In the genomic region with DNA sequence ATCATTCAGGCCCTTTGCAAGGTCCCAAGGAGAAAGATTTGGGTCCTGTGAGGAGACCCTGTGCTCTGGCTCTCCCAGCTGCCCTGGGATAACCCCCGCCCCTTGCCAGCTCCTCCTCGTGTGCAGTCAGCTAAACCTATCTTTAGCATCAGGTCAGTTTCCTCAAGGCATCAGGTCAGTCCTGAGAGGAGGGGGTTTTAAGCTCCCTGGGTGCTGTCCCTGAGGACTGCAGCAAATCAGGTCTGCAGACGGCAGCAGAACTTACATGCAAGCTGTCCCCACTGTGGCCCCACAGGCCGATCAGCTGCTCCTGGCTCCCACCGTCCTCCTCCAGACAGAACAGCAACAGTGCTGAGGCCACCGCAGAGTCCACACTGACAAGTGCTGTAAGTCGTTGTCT, we compare ENCODE assay signal across 12 mouse cellular contexts.
"Had no signal": no experiment of that assay in that cellular context is flagged by ENCODE, and none has a peak within 500 bp of the region (broad histone marks: within the 10 kb centered on the region; RNA-seq: fewer than 3 reads in every experiment).

No protein-coding gene starts in this region.

- H3K27me3 ChIP-seq: neural tube, embryonic 15.5 days had no signal

- DNase-seq: kidney, postnatal 14 days; left cerebral cortex, postnatal 4 days; lung, adult 18-20 months; right cerebral cortex, adult 18-20 months; right cerebral cortex, postnatal 25 days; thymus, postnatal 14 days had no signal

- H3K4me2 ChIP-seq: limb, embryonic 13.5 days; midbrain, embryonic 13.5 days; neural tube, embryonic 15.5 days had no signal

- H3K36me3 ChIP-seq: limb, embryonic 13.5 days; midbrain, embryonic 13.5 days; neural tube, embryonic 15.5 days had no signal

- ATAC-seq: midbrain, embryonic 13.5 days had no signal

- H3K9ac ChIP-seq: limb, embryonic 13.5 days; liver, embryonic 14.5 days; midbrain, embryonic 13.5 days; neural tube, embryonic 15.5 days had no signal

- H3K27ac ChIP-seq: limb, embryonic 13.5 days; liver, embryonic 14.5 days; midbrain, embryonic 13.5 days; neural tube, embryonic 15.5 days; stomach, postnatal 0 days had no signal

- H3K9me3 ChIP-seq: limb, embryonic 13.5 days; midbrain, embryonic 13.5 days; neural tube, embryonic 15.5 days had no signal

- H3K4me3 ChIP-seq: limb, embryonic 13.5 days; midbrain, embryonic 13.5 days; myocyte; neural tube, embryonic 15.5 days had no signal
